Mouse (Mus musculus): ENCODE results near the gene Calm5. TPM values are rescaled to one million over a fixed set of nuclear protein-coding genes. Genes with fewer than 3 reads are reported as not detected.
"Not testable (repeated sequence)": the region's sequence is repeated elsewhere in the genome, so short reads cannot be mapped to it uniquely, and the experiment has no call there.

The Calm5 gene
- polyA plus RNA-seq (2012; rRNA removed): not detected in 2 replicates

GRCm38 (mm10) chr13:3853648-3854333 lies at the start of gene Calm5:
Gene Calm5 (plus strand): TSS chr13:3854173.
- H3K36me3 ChIP-seq (ENCODE audit: control insufficient read depth, insufficient read depth, low read length); H3K27me3 ChIP-seq (replicated peaks; ENCODE audit: control insufficient read depth, insufficient read depth, low read length); DNase-seq; H3K4me3 ChIP-seq (ENCODE audit: insufficient read depth, low read depth, low read length); H3K4me1 ChIP-seq (ENCODE audit: control insufficient read depth, insufficient read depth, low read length); H3K27ac ChIP-seq (ENCODE audit: insufficient read depth, low read depth, low read length): not testable (repeated sequence)
- 84% methylated on average over 3 of the region's 3 CpGs for WGBS

- peaks cover 3% of the 10 kb centered on the region; the same call in 1 of the 2 replicates for H3K4me1 ChIP-seq (ENCODE audit: control insufficient read depth, insufficient read depth, low read length)
- H3K27ac ChIP-seq (ENCODE audit: insufficient read depth, low read depth, low read length): no peak within 1 kb of the TSS
- WGBS: 55% methylated on average over 13 of the region's 13 CpGs
- H3K36me3 ChIP-seq (ENCODE audit: control insufficient read depth, insufficient read depth, low read length): no peaks in the 10 kb centered on the region
- H3K27me3 ChIP-seq (replicated peaks; ENCODE audit: control insufficient read depth, insufficient read depth, low read length): no peaks in the 10 kb centered on the region
- TF ChIP-seq POLR2A (IDR thresholded peaks at IDR 0.05; ENCODE audit: low read depth, low read length) (no peak), CTCF (conservative IDR thresholded peaks at IDR 0.05; ENCODE audit: insufficient read depth, insufficient read length, low read depth, low read length) (no peak)
- DNase-seq: peak; percentile 48
- no peak within 1 kb of the TSS for H3K4me3 ChIP-seq (ENCODE audit: insufficient read depth, low read depth, low read length)
These were observed 49.8 kb upstream of the Calm5 start, which contains the start of gene Calml3 for GRCm38 (mm10) chr13:3804186-3804585. Gene Calml3 (minus strand): TSS chr13:3804316.

GRCm38 (mm10) chr13:3805132-3805531 lies 48.8 kb upstream of the Calm5 start:
- Histone ChIP-seq H3K4me3 (ENCODE audit: insufficient read depth, low read depth, low read length) (no peak overlapping the region), H3K27me3 (replicated peaks; ENCODE audit: control insufficient read depth, insufficient read depth, low read length) (no peaks in the 10 kb centered on the region), H3K36me3 (ENCODE audit: control insufficient read depth, insufficient read depth, low read length) (no peaks in the 10 kb centered on the region), H3K4me1 (ENCODE audit: control insufficient read depth, insufficient read depth, low read length) (peaks cover 3% of the 10 kb centered on the region; the same call in 1 of the 2 replicates), H3K27ac (ENCODE audit: insufficient read depth, low read depth, low read length) (no peak overlapping the region)
- peak; percentile 58 for DNase-seq
- TF ChIP-seq CTCF (conservative IDR thresholded peaks at IDR 0.05; ENCODE audit: insufficient read depth, insufficient read length, low read depth, low read length): no peak
- TF ChIP-seq POLR2A (IDR thresholded peaks at IDR 0.05; ENCODE audit: low read depth, low read length): no peak
- 33% methylated on average over 2 of the region's 2 CpGs for WGBS

- Histone ChIP-seq H3K36me3 (ENCODE audit: control insufficient read depth, insufficient read depth, low read length) (no peaks in the 10 kb centered on the region), H3K27ac (ENCODE audit: insufficient read depth, low read depth, low read length) (no peak overlapping the region), H3K4me3 (ENCODE audit: insufficient read depth, low read depth, low read length) (no peak overlapping the region), H3K27me3 (replicated peaks; ENCODE audit: control insufficient read depth, insufficient read depth, low read length) (no peaks in the 10 kb centered on the region), H3K4me1 (ENCODE audit: control insufficient read depth, insufficient read depth, low read length) (peaks cover 3% of the 10 kb centered on the region; the same call in 1 of the 2 replicates)
- no peak for DNase-seq
- no peak for TF ChIP-seq POLR2A (IDR thresholded peaks at IDR 0.05; ENCODE audit: low read depth, low read length)
- TF ChIP-seq CTCF (conservative IDR thresholded peaks at IDR 0.05; ENCODE audit: insufficient read depth, insufficient read length, low read depth, low read length): no peak
- WGBS: 77% methylated on average over 5 of the region's 5 CpGs
These were observed 48.3 kb upstream of the Calm5 start for GRCm38 (mm10) chr13:3805638-3806037.

- WGBS: 70% methylated on average over 7 of the region's 7 CpGs
- DNase-seq: peak; percentile 47
- Histone ChIP-seq H3K4me1 (ENCODE audit: control insufficient read depth, insufficient read depth, low read length) (peaks cover 3% of the 10 kb centered on the region; the same call in 1 of the 2 replicates), H3K4me3 (ENCODE audit: insufficient read depth, low read depth, low read length) (no peak overlapping the region), H3K27ac (ENCODE audit: insufficient read depth, low read depth, low read length) (no peak overlapping the region), H3K36me3 (ENCODE audit: control insufficient read depth, insufficient read depth, low read length) (no peaks in the 10 kb centered on the region), H3K27me3 (replicated peaks; ENCODE audit: control insufficient read depth, insufficient read depth, low read length) (no peaks in the 10 kb centered on the region)
- TF ChIP-seq POLR2A (IDR thresholded peaks at IDR 0.05; ENCODE audit: low read depth, low read length) (no peak), CTCF (conservative IDR thresholded peaks at IDR 0.05; ENCODE audit: insufficient read depth, insufficient read length, low read depth, low read length) (no peak)
These were observed 46.7 kb upstream of the Calm5 start for GRCm38 (mm10) chr13:3807131-3807827.

- Histone ChIP-seq H3K36me3 (ENCODE audit: control insufficient read depth, insufficient read depth, low read length) (no peaks in the 10 kb centered on the region), H3K27ac (ENCODE audit: insufficient read depth, low read depth, low read length) (no peak overlapping the region), H3K4me3 (ENCODE audit: insufficient read depth, low read depth, low read length) (no peak overlapping the region), H3K27me3 (replicated peaks; ENCODE audit: control insufficient read depth, insufficient read depth, low read length) (no peaks in the 10 kb centered on the region), H3K4me1 (ENCODE audit: control insufficient read depth, insufficient read depth, low read length) (no peaks in the 10 kb centered on the region)
- 73% methylated on average over 5 of the region's 5 CpGs for WGBS
- TF ChIP-seq CTCF (conservative IDR thresholded peaks at IDR 0.05; ENCODE audit: insufficient read depth, insufficient read length, low read depth, low read length) (no peak), POLR2A (IDR thresholded peaks at IDR 0.05; ENCODE audit: low read depth, low read length) (no peak)
- no peak for DNase-seq
These were observed 35.8 kb upstream of the Calm5 start for GRCm38 (mm10) chr13:3818012-3818739.

GRCm38 (mm10) chr13:3818740-3819076 lies 35.3 kb upstream of the Calm5 start:
- no peak for DNase-seq
- no peak for TF ChIP-seq CTCF (conservative IDR thresholded peaks at IDR 0.05; ENCODE audit: insufficient read depth, insufficient read length, low read depth, low read length)
- TF ChIP-seq POLR2A (IDR thresholded peaks at IDR 0.05; ENCODE audit: low read depth, low read length): no peak
- Histone ChIP-seq H3K4me1 (ENCODE audit: control insufficient read depth, insufficient read depth, low read length) (no peaks in the 10 kb centered on the region), H3K36me3 (ENCODE audit: control insufficient read depth, insufficient read depth, low read length) (no peaks in the 10 kb centered on the region), H3K4me3 (ENCODE audit: insufficient read depth, low read depth, low read length) (no peak overlapping the region), H3K27ac (ENCODE audit: insufficient read depth, low read depth, low read length) (no peak overlapping the region), H3K27me3 (replicated peaks; ENCODE audit: control insufficient read depth, insufficient read depth, low read length) (no peaks in the 10 kb centered on the region)
- WGBS: 88% methylated on average over 2 of the region's 2 CpGs

All from kidney, adult 2 months (tissue).